ENCODE assay signal across 22 mouse cellular contexts in genomic region chr14:33078596-33078995, GRCm38 (mm10).
A peak's percentile ranks its signal among the peaks of the same experiment; 100 is the strongest.
DNase-seq lines count a peak whose midpoint lies in the region; TF ChIP-seq lines count a peak whose summit lies in the region.
"Had no signal": no experiment of that assay in that cellular context is flagged by ENCODE, and none has a peak within 500 bp of the region (broad histone marks: within the 10 kb centered on the region; RNA-seq: fewer than 3 reads in every experiment).

No protein-coding gene starts in this region.

- WGBS in kidney, adult 2 months = 72% methylated on average over 6 of the region's 6 CpGs

- peak; percentile 44 for DNase-seq in heart, adult 11 months
- DNase-seq in heart, postnatal 14 days = no peak
- DNase-seq in kidney, adult 2 months = peak; percentile 56
- no peak for DNase-seq in kidney, postnatal 4 days
- peak; percentile 36 to 52 for DNase-seq in kidney, postnatal 36 days
- DNase-seq in kidney, postnatal 14 days = no peak
- DNase-seq: adrenal gland, postnatal 10 days; adrenal gland, postnatal 36 days; B cell, adult 2 months; cerebellum, adult 18-20 months; cerebellum, adult 9-10 months; cerebellum, postnatal 14 days; gastrocnemius, postnatal 25 days; heart, adult 2 months had no signal

- H3K4me1 ChIP-seq in kidney, adult 2 months (ENCODE audit: control insufficient read depth, insufficient read depth, low read length) = peaks cover 5% of the 10 kb centered on the region; the same call in 1 of the 2 replicates
- H3K4me1 ChIP-seq: forebrain, embryonic 10.5 days; heart, embryonic 13.5 days; hindbrain, embryonic 12.5 days had no signal

- TF ChIP-seq CTCF in kidney, adult 2 months (conservative IDR thresholded peaks at IDR 0.05; ENCODE audit: insufficient read depth, insufficient read length, low read depth, low read length) = no peak

- no peak for TF ChIP-seq POLR2A in kidney, adult 2 months (IDR thresholded peaks at IDR 0.05; ENCODE audit: low read depth, low read length)

- no peaks in the 10 kb centered on the region for H3K36me3 ChIP-seq in kidney, adult 2 months (ENCODE audit: control insufficient read depth, insufficient read depth, low read length)
- H3K36me3 ChIP-seq: forebrain, embryonic 10.5 days; G1E; heart, embryonic 10.5 days; heart, embryonic 13.5 days; hindbrain, embryonic 12.5 days; hindbrain, embryonic 15.5 days had no signal

- no peaks in the 10 kb centered on the region for H3K27me3 ChIP-seq in kidney, adult 2 months (replicated peaks; ENCODE audit: control insufficient read depth, insufficient read depth, low read length)
- H3K27me3 ChIP-seq: CH12.LX; forebrain, embryonic 13.5 days; heart, embryonic 13.5 days; hindbrain, embryonic 12.5 days had no signal

- no peak overlapping the region for H3K27ac ChIP-seq in kidney, adult 2 months (ENCODE audit: insufficient read depth, low read depth, low read length)
- H3K27ac ChIP-seq: forebrain, embryonic 10.5 days; forebrain, embryonic 13.5 days; heart, adult 2 months; heart, embryonic 10.5 days; heart, embryonic 13.5 days; hindbrain, embryonic 12.5 days; hindbrain, embryonic 15.5 days had no signal

- H3K4me3 ChIP-seq in kidney, adult 2 months (ENCODE audit: insufficient read depth, low read depth, low read length) = no peak overlapping the region
- H3K4me3 ChIP-seq: forebrain, embryonic 10.5 days; forebrain, embryonic 13.5 days; heart, adult 2 months; heart, embryonic 10.5 days; heart, embryonic 13.5 days; hindbrain, embryonic 12.5 days; hindbrain, embryonic 15.5 days had no signal

- intact Hi-C loops in heart, postnatal 14 days (cut with DNase I) = no loop called here

Comparison
In these comparisons a context has a peak if more than half of its experiments do, and no peak if none do; other contexts are left out.
1. DNase-seq: peak in heart, adult 11 months (single experiment), kidney, adult 2 months (single experiment) and kidney, postnatal 36 days (2 of 2); none in heart, postnatal 14 days (0 of 2), kidney, postnatal 4 days (0 of 2) and kidney, postnatal 14 days (single experiment).